Mouse (Mus musculus) testis, postnatal 10 days (tissue): ENCODE results near the gene Pilrb2.

Source experiments
- DNase-seq: peaks from one replicate; pipeline ENCODE4 v3.0.0; 2021; ENCODE audit warnings: low spot score

The Pilrb2 gene

DNA sequence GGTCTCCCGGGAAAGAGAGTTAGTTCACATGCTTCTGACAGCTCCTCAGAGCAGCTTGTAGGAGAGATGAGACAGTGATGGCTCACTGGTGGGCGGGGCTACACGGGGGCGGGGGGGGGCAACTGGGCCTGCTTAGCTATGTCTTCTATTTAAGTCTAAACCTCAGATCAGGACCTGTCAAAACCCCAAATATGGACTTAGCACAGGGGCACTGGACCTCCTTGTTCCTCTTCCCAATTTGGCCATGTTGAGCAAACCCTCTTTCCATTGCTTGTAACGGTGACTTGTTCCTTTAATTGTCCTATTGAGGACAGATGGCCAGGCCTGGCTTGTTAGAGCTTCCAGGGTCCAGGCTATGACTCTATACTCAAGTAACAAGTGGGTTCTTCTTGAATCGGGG lies 40.1 kb downstream of the Pilrb2 start:
- peak; percentile 17 for DNase-seq

DNA sequence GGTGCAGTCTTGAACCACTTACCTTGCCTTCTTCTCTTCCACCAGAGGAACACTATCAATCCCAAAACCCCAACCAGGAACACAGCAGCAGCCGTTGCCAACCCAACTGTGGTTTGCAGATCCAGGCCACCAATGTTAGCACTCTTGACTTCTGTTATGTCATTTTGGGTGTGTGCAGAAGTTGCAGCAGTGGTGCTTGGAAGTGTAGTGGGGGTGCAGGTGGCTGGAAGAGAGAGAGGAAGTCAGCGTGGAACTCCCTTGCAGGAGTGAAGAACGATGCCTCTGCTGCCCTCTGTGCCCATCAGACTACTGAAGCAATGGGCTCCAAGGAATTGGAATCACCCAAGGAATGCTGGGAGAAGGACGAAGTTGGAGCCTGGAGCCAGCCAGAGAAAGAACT lies 40.5 kb downstream of the Pilrb2 start:
- DNase-seq = peak; percentile 31

GRCm38 (mm10) chr5:137830238-137830637 lies 41.4 kb downstream of the Pilrb2 start:
- peak; percentile 29 for DNase-seq

GRCm38 (mm10) chr5:137828694-137829093 lies 42.9 kb downstream of the Pilrb2 start:
- DNase-seq = peak; percentile 25

GRCm38 (mm10) chr5:137826421-137826820 lies 45.2 kb downstream of the Pilrb2 start:
- peak; percentile 33 for DNase-seq

DNA sequence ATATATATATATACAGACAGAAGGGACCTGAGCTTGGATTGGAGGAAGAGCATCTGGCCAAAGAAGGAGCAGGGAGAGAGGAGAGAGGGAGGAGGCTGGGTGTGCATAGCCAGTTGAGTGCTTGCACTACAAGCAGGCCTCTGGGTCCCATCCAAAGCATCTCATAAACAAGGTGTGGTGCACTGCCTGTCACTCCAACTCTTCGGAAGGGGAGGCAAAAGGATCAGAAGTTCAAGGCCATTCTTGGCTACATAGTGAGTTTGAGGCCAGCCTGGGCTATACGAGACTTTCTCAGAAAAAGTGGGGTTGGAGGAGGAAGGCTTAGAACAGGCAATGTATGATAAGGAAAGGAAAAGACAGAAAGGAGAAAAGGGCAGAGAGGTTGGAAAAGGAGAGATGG lies 45.6 kb downstream of the Pilrb2 start:
- peak; percentile 16 for DNase-seq

DNA sequence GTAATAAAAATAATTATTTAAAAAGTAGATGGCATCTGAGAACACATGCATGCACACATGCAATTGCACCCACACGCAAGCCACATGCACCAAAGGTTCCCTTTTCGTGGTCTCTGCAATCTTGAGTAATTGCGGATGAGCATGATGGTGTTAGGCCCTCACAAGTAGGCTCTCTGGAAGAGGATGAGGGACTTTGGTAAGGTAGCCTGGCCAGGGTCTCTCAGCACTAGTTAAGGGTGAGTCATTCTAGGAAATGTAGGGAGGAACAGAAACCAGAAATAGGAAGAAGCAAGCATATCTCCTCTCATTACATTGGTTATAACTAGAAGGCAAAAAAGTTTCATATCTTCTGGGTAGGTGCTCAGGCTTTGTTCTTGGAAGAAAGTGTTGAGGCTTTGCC lies 46.6 kb downstream of the Pilrb2 start:
- peak; percentile 21 for DNase-seq

- peak; percentile 36 for DNase-seq
These were observed 48.1 kb downstream of the Pilrb2 start for GRCm38 (mm10) chr5:137823455-137824045.

- no peak for DNase-seq
These were observed 49.0 kb downstream of the Pilrb2 start for GRCm38 (mm10) chr5:137822602-137823001.

- peak; percentile 20 for DNase-seq
These were observed 49.5 kb downstream of the Pilrb2 start for GRCm38 (mm10) chr5:137822126-137822525.

DNA sequence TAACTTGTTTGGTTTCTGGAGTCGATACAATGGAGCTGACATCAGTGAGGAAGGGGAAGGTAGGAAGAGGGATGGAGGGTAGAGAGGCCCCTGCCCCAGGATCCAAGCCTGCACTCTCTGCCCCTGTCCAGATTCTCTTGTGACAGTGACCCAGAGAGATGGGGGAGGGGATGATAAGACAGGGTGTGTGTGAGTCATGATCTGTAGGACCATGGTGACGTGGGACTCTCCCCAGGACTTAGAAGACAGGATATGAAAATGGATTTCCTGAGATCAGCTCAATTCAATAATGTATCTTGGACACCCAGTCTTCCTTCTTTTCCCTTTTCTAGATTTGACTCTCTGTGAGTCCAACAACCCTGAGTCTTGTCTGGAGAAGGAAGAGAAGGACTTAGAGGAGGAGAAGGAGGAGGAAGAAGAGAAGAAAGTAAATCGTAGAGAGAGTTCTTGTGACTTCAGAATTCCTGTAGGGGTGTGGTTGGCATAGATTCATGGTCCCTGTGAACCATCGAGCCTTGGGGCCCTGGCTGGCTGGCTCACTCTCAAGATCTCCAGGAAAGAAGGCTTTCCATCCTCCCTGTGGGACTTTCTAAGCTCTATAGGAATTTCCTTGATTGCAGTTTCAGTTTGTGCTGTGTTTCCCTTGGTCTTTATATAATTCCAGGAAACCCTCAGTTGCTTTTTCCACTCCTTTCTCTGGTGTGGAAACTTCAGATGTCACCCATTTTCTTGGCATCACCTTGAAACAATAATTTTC lies 54.0 kb downstream of the Pilrb2 start:
- DNase-seq = peak; percentile 25
